Mouse (Mus musculus) heart, postnatal 4 days (tissue): ENCODE measurements at regions not wholly inside any gene's neighbourhood (a gene's known extent, or its start where the extent isn't known, plus 50 kb on each side); places are given as distances from the start of the nearest gene placed in this dataset.
"Not testable (repeated sequence)": the region's sequence is repeated elsewhere in the genome, so short reads cannot be mapped to it uniquely, and the experiment has no call there.

ENCODE experiments used
- DNase-seq: peaks from one replicate; pipeline ENCODE4 v3.0.0; 2021

DNA sequence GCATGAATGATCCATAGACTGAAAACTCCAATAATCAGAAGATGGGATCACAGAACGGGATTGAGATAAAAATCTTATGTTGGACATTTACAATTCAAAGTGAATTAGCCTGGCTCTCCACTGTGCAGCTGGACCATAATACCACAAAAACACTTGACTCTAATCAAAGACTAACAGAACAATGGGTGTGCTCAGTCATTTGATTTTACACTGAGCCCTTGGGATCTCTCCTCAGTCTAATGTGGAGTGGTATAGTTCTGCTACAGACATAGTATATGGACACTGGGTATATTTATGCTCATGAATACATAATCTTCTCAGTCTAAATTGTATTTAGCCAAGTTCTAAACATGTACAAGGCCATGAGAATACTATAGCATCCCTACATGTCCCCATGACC is 149.4 kb upstream of the Gm10306 start:
- no peak for DNase-seq

DNA sequence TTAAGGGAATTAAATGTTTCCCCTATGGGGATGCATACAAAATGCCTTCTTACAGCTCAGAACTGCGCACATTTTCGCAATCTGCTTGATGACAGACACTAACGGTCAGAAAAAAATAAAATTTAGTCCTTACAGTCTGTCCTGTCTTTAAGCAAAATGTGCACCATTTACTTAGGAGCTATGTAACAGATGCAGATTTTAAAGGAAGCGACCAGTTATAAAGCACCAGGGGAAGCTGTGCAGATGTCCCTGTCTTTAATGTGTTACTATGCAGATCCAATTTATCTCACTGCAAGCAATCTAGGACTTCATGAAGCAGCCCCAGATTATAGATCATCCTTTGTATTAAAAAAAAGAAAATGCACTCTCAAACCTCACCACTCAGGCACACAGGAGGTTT is 148.8 kb upstream of the Gm10306 start:
- DNase-seq = no peak

DNA sequence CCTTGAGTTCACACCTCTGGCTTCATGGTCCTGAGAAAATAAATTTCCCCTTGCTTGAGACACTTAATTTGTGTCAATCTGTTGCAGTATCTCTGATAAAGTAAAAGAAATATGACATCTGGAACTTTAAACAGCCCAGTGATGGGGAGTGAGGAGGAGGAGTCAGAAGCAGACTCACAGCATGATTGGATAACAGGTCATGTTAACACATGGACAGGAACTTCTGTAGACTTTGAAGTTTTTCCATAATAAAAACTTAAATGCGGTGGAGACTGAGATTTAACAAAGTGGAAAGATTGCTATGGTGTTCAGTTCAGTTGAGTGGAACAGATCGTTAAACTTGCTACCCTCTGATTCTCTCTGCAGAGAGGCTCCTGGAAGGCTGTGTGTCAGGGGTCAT is 143.7 kb upstream of the Gm10306 start:
- no peak for DNase-seq

DNA sequence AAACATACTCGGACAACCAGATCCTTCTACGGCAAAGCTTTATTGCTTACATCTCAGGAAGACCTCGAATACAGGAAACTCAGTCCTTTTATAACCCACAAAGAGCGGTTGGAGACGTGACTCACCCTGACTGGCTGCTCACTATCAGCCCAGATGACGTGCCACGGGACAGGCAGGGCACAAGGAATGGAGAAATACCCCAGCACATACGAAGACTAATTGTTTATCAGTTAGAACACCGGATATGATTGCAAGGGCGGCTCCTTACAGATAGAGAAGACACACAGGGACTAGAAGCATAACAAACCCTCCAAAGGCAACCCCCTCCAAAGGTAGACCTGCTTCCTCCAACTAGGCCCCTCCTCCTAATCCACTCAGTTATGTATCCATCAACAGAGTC is 130.8 kb upstream of the Gm10306 start:
- not testable (repeated sequence) for DNase-seq

DNA sequence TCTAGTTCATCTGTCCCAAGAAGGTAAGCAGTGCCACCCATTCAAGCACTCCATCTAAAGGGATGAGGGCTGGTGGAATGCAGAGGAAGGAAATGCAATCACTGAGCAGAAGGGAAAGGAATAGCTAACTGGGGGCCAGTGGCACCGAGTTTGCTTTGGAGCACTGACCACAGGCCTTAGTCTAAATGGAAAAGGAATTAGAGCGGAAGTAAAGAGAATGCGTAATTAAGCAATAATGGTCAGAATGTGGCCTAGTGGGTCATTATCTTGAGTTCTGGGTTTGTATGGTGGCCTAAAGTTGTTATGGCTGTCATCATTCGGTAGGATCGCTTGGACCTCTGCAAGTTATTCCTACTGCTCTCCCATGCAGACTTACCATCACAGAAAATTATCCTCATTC is 128.8 kb upstream of the Gm10306 start:
- DNase-seq = no peak

DNA sequence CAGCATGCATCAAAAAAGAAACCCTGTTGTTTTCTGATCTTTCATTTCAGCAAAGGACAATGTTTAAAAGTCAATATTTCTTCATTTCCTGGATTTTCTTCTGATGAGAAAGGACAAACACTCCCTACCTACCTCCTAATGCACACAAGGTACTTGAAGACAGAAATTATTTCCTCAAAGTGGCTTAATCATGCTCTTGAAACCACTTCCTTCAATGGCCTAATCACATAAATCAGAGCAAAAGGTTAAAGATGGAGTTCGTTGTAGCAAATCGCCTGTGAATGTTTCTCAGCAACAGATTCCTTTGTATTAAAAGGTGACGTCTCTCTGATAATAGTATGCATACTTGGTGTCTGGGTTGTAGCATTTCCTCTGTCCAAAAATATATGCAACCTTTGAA is 124.3 kb upstream of the Gm10306 start:
- DNase-seq = no peak

DNA sequence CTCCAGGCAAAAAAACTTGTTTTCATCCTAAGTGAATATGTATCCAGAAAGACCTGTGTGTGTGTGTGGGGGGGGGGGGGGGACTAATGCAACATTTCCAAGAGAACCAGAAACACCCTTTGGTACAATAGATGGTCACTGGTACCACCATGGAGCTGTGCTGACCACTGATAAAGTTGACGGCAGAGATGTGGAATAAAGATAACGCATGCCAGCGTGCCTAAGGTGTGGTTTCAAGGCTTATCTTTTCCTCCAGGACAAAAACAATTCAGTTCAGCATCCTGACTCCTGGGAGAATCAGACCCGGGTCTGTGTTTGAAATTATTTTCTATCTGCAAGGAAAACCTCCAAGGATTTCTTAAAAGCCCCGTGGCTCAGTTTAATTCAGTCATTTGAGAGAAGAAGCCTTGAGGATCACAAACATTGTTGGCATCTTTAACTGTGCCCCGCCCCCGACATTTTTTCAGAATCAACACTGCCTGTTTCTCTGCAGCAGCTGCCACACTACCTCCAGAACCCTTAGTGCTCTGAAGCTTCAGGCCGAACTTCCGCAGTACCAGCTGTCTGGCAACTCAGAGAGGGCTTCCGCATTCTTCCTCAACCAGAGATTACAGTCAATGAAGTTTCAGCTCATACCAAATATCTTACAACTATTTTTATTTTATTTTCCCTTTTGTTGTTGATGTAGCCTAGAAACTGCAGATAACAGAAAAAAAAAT is 118.5 kb upstream of the Gm10306 start:
- DNase-seq = peak; percentile 39

DNA sequence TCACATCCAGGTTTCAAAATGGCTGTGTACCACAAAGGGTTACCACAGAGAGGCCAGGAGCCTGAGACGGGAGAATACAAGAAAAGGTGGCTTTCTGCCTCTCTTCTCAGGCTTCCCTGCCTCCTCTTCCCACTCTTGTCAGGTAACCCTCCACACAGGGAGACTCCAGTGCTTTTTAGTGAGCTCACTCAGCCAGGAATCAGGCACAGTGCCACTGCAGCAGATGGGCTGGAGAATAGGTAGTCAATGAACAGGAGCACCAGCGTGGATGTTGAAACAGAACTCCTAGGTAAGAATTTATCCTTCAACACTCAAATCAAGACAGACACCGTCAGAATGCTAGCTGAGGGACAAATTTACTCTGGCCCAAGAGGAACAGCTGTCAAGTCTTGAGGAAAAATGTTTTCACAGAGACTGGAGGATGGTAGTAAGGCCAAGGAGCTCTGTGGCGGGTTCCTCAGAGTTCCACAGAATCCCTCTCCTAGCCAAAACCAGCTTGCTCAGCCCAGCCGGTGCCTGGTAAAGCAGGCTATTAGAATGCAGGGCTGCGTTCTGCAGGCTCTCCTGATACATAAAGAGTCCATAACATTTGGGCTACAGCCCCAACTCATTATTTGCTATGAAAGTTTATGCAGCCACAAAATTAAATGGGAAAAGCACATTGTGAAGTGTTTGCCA is 117.0 kb upstream of the Gm10306 start:
- no peak for DNase-seq

DNA sequence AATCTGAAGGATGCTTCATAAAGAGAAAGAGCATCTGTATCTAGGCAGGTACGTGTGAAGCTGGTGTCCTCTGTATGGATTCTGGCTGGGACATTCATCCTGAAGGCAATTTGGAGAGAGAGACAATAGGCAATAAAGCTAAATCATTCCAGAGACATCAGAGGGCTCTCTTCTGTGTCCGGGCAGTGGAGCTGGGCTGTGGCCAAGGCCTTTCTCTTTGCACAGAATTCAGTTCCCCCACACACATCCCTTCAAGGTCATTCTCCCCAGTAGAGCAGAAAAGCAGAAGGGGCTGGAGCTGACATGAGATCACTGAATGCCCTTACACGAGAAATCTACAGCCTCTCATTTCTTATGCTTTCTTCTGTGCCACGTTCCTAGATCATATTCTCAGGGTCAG is 109.7 kb upstream of the Gm10306 start:
- DNase-seq = no peak
